Mouse (Mus musculus) small intestine, adult 2 months (tissue): ENCODE measurements around the gene Gm19345. TPM values are rescaled to one million over a fixed set of nuclear protein-coding genes. Genes with fewer than 3 reads are reported as not detected.

Experiments used
- H3K27ac ChIP-seq: fragments of 200-500 bp; 2 replicates; pipeline ENCODE4 v1.5.1; 2012; ENCODE audit warnings: low read depth, low read length, control low read depth, inconsistent platforms; ENCODE audit not compliant: insufficient read depth
- H3K27me3 ChIP-seq: fragments of 200-500 bp; 2 replicates; pipeline ENCODE4 v1.6.1; 2012; ENCODE audit warnings: mild to moderate bottlenecking, moderate library complexity, low read length, inconsistent platforms; ENCODE audit not compliant: control insufficient read depth, insufficient read depth
- H3K36me3 ChIP-seq: fragments of 200-500 bp; 2 replicates; pipeline ENCODE4 v1.6.1; 2012; ENCODE audit warnings: mild to moderate bottlenecking, low read length, control low read depth, inconsistent platforms; ENCODE audit not compliant: control insufficient read depth, insufficient read depth
- H3K4me1 ChIP-seq: fragments of 200-500 bp; 2 replicates; pipeline ENCODE4 v1.6.1; 2012; ENCODE audit warnings: low read length, inconsistent platforms, mixed read lengths; ENCODE audit not compliant: control insufficient read depth, insufficient read depth, insufficient read length
- H3K4me3 ChIP-seq: fragments of 200-500 bp; 2 replicates; pipeline ENCODE4 v1.5.1; 2012; ENCODE audit warnings: low read depth, mild to moderate bottlenecking, control low read depth, inconsistent platforms, low read length, moderate library complexity
- CTCF ChIP-seq: fragments of 200-500 bp; IDR thresholded peaks from 2 replicates; pipeline ENCODE4 v1.5.1; 2012; ENCODE audit warnings: low read depth, mild to moderate bottlenecking, control low read depth, inconsistent platforms, low read length, moderate library complexity, mixed read lengths; ENCODE audit not compliant: insufficient replicate concordance, insufficient read length; ENCODE audit errors: extremely low read depth
- POLR2A ChIP-seq: fragments of 200-500 bp; IDR thresholded peaks from 2 replicates; pipeline ENCODE4 v1.6.1; 2012; ENCODE audit warnings: low read depth, mild to moderate bottlenecking, control low read depth, inconsistent platforms, low read length, moderate library complexity
- WGBS: fragments of 180-500 bp; shearing (Covaris S2); methylation state at CpG from one replicate; pipeline ENCODE4 v1.1.7; 2018; 5-methylcytosine and 5-hydroxymethylcytosine counted together
- polyA plus RNA-seq: library from polyadenylated mRNA; depleted of rRNA; stranded (reverse); fragments of >200 nt; gene quantifications from 2 replicates; pipeline ENCODE4 v1.2.3, GENCODE M21; 2012; rRNA removed

The Gm19345 gene
- polyA plus RNA-seq, 1 experiment, result not detected

- Histone ChIP-seq H3K4me1 (peaks cover 13% of the 10 kb centered on the region), H3K36me3 (no peaks in the 10 kb centered on the region), H3K4me3 (no peak overlapping the region), H3K27ac (no peak overlapping the region), H3K27me3 (no peaks in the 10 kb centered on the region)
- peak; percentile 82; the same call in 1 of the 2 replicates for TF ChIP-seq CTCF
- TF ChIP-seq POLR2A, result no peak
- 46% methylated on average over 5 of the region's 5 CpGs for WGBS
Measured at GRCm38 (mm10) chr7:19871943-19872601, 20.3 kb downstream of the Gm19345 start.

DNA sequence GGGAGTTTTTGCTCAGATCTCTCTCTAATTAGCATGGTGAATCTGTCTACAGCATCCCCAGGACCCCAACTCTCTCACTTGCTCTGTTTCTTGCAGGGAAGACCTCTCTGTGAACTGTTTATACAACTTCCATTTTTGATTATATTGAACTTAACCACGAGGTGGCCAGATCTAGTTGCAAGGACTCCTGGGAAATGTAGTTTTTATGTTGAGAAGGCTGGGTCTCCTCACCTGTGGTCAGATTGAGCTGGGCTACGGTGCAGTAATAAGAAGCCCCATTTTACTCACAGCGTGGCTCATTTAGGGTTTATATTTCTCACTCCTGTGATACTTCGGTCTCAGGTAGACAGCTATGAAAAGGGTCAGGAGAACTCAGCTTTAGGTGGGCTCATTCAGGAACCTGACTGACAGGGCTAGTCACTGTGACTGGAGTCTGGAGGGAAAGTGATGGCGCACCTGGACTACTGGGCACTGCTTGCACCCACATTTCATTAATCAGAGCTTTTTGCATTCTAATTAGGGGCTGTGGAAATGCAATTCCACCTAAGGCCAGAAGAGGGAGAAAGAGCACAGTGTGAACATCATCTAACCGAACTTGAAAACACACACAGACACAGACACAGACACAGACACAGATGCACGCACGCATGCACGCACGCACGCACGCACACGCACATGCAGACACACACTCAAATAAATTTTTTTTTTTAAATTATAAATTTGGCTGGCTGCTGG lies 24.3 kb downstream of the Gm19345 start:
- Histone ChIP-seq H3K4me3 (no peak overlapping the region), H3K36me3 (no peaks in the 10 kb centered on the region), H3K27ac (peak overlapping the region; percentile 57), H3K27me3 (no peaks in the 10 kb centered on the region), H3K4me1 (peaks cover 13% of the 10 kb centered on the region)
- 18% methylated on average over 13 of the region's 13 CpGs for WGBS
- peak; percentile 61; the same call in 1 of the 2 replicates for TF ChIP-seq CTCF
- no peak for TF ChIP-seq POLR2A

DNA sequence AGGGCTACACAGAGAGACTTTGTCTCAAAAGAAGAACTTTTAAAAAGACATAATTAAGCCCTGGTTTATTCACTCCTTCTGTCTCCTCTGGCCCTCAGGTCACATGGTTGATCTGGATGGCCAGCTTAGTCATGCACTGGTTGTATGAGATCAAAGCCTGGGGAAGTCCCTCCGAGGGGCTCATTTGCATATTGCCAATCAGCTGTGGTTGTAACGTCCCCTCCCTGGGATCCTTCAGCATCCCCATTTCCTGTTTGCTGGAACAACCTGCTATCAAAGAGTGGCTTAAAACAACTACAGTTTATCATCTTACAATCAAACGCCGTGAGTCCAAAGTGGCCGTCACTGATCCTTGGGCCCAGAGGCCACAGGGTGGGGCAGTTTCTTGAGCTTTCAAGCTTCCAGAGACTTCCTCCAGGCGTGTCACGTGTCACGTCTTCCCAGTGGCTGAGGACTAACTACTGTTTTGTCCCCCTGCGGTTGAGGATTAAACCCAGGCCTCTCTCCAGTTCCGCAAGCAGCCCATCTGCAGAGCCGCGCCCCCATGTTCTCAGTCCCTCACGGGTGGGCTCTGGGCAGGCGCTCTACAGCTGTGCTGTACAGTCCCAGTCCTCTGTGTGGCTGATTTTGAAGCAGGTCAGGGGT lies 25.1 kb downstream of the Gm19345 start:
- H3K4me3 ChIP-seq, result no peak overlapping the region
- TF ChIP-seq CTCF, result no peak
- TF ChIP-seq POLR2A, result no peak
- H3K4me1 ChIP-seq, result peaks cover 12% of the 10 kb centered on the region
- 10% methylated on average over 14 of the region's 14 CpGs for WGBS
- no peaks in the 10 kb centered on the region for H3K27me3 ChIP-seq
- H3K27ac ChIP-seq, result peak overlapping the region; percentile 98
- no peaks in the 10 kb centered on the region for H3K36me3 ChIP-seq

- no peak overlapping the region for H3K4me3 ChIP-seq
- no peaks in the 10 kb centered on the region for H3K36me3 ChIP-seq
- WGBS, result 78% methylated on average over 8 of the region's 8 CpGs
- H3K27me3 ChIP-seq, result no peaks in the 10 kb centered on the region
- H3K4me1 ChIP-seq, result peaks cover 12% of the 10 kb centered on the region
- H3K27ac ChIP-seq, result no peak overlapping the region
- TF ChIP-seq CTCF, result no peak
- TF ChIP-seq POLR2A, result no peak
Measured at GRCm38 (mm10) chr7:19880754-19881153, 29.0 kb downstream of the Gm19345 start.

DNA sequence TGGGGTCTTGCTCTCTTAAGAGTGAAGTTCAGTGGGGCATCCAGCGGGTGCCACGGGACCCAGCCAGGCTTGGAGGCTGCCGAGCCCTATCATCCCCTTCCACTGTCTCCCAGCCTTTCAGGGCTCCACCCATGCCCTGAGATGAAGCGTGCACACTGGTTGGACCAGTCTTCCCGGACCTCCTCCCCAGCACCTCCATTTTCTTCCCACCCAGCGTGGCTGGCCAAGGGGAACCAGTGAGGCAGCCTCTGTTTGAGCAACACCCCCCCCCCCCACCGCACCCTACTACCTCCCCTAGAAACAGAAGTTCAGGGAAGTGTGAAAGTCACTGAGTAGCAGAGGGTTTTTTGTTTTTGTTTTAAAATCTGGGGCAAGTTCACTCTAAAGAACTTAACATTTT lies 36.0 kb downstream of the Gm19345 start, which contains the start of gene Ceacam19:
Ceacam19 (minus strand) TSS at position 117 of the 400 bp plus-strand sequence.
- Histone ChIP-seq H3K27ac (no peak within 1 kb of the TSS), H3K4me3 (no peak within 1 kb of the TSS), H3K27me3 (no peaks in the 10 kb centered on the region), H3K36me3 (no peaks in the 10 kb centered on the region), H3K4me1 (no peaks in the 10 kb centered on the region)
- TF ChIP-seq POLR2A (no peak), CTCF (no peak)
- 39% methylated on average over 7 of the region's 7 CpGs for WGBS

GRCm38 (mm10) chr7:19889881-19890280 lies 38.1 kb downstream of the Gm19345 start:
- no peaks in the 10 kb centered on the region for H3K36me3 ChIP-seq
- no peak overlapping the region for H3K27ac ChIP-seq
- H3K4me1 ChIP-seq, result no peaks in the 10 kb centered on the region
- no peaks in the 10 kb centered on the region; the same call in 1 of the 2 replicates for H3K27me3 ChIP-seq
- no peak for TF ChIP-seq POLR2A
- TF ChIP-seq CTCF, result peak; percentile 83; the same call in 1 of the 2 replicates
- no peak overlapping the region for H3K4me3 ChIP-seq
- 48% methylated on average over 8 of the region's 8 CpGs for WGBS

Other genes with a start within 250 kb of the Gm19345 start
- gene Clasrp, start 247.5 kb upstream of the Gm19345 start, polyA plus RNA-seq, result 91.6 and 184 TPM in 2 replicates
- gene Relb, start 222.6 kb upstream of the Gm19345 start, polyA plus RNA-seq, result 47.2 and 144 TPM in 2 replicates
- 70.5 and 141 TPM in 2 replicates for gene Clptm1, start 187.0 kb upstream of the Gm19345 start, polyA plus RNA-seq
- gene Apoc2, start 174.1 kb upstream of the Gm19345 start, polyA plus RNA-seq, result 1,337 and 1,661 TPM in 2 replicates
- gene Gm44805, start 170.6 kb upstream of the Gm19345 start, polyA plus RNA-seq, result 0.37 and 0.69 TPM in 2 replicates
- gene Apoc4, start 170.5 kb upstream of the Gm19345 start, polyA plus RNA-seq, result 0.33 and 1.4 TPM in 2 replicates
- not detected in 2 replicates for gene Apoc1, start 159.3 kb upstream of the Gm19345 start, polyA plus RNA-seq
- 591 and 688 TPM in 2 replicates for gene Apoe, start 152.8 kb upstream of the Gm19345 start, polyA plus RNA-seq
- gene Tomm40, start 136.6 kb upstream of the Gm19345 start, polyA plus RNA-seq, result 62.8 and 72.9 TPM in 2 replicates
- gene Nectin2, start 101.5 kb upstream of the Gm19345 start, polyA plus RNA-seq, result 128 and 208 TPM in 2 replicates
- 18.6 and 20.3 TPM in 2 replicates for gene Bcam, start 81.0 kb upstream of the Gm19345 start, polyA plus RNA-seq
- 56.7 and 145 TPM in 2 replicates for gene Cblc, start 55.2 kb upstream of the Gm19345 start, polyA plus RNA-seq
- 169 and 226 TPM in 2 replicates for gene Bcl3, start 29.2 kb upstream of the Gm19345 start, polyA plus RNA-seq
- gene Ceacam16, start 9.3 kb downstream of the Gm19345 start, polyA plus RNA-seq, result 0.47 and 1.3 TPM in 2 replicates
- not detected in 2 replicates for gene Ceacam19, start 36.0 kb downstream of the Gm19345 start, polyA plus RNA-seq
- gene Pvr, start 69.2 kb downstream of the Gm19345 start, polyA plus RNA-seq, result 5.7 and 14.3 TPM in 2 replicates
- gene Igsf23, start 98.8 kb downstream of the Gm19345 start, polyA plus RNA-seq, result 87.9 and 185 TPM in 2 replicates
- 48.9 and 179 TPM in 2 replicates for gene Ceacam20, start 113.4 kb downstream of the Gm19345 start, polyA plus RNA-seq
- 1.8 and 6.6 TPM in 2 replicates for gene Nlrp9b, start 139.5 kb downstream of the Gm19345 start, polyA plus RNA-seq
- gene Vmn1r91, start 247.7 kb downstream of the Gm19345 start, polyA plus RNA-seq, result 0.08 and 0.14 TPM in 2 replicates